Mouse (Mus musculus): ENCODE data around the gene Rac3. TPM values are rescaled to one million over a fixed set of nuclear protein-coding genes. Genes with fewer than 3 reads are reported as not detected.
A peak's percentile ranks its signal among the peaks of the same experiment; 100 is the strongest.

Rac3 gene
- total RNA-seq, 2 experiments from 2014 or later, result 83.9 to 98.6 TPM

DNA sequence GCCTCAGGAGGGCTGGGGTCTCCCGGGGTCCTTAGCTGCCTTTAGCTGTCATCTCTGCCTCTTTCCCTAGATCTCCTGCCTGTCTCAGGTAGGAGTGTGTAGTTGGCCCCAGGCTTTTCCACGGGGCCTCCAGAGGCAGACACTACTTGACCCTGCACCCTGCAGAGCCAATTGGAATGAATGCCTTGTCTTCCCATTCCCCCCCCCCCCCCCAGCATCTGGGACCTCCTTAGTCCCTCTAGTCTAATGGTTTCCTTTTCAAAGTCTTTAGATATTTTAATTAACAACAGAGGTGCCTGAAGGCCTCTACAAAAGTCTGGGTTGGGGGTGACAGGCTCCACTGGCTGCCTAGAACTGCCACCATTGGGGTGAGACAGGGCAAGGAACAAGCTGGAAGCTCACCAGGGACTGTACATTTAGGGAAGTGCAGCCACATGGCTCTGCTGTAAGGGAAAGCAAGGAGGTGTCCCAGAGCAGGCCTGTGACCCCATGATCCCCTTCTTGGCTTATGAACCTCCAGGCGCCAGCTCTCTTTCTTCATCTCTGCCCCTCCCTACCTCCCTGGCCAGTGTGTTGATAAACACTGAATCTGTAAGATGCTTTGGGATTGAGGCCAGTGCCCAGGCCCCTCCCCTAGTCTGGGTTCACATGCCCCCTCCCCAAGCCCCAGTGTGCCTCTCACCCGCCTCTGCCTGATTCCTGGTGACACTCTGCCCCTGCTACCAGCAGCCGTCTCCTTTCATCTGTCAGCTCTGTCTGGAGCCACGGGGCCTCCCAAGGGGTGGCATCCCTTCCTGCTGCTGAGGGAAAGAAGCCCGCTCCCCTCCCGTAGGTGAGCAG, 16.6 kb upstream of the Rac3 start:
- DNase-seq (ENCODE audit: low spot score in 2 of 2), result no peak

DNA sequence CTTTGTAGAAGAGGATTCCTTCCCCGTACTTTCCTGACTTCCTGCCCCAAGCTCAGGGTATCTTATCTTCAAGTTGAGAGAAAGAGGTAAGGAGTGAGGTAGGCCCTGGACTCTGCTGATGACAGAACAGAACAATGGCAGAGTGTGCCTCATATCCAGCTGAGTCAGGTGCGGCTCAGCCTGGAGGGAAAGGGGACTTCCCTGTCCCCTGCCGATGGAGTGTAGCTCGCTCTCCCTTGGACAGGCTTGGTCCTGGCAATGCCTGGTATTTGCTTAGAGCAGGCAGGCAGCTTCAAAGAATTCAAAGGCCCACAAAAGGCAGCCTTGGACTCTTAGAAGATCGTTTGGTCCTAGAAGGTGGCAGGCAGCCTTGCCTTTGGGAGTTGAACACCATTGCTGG, 15.2 kb upstream of the Rac3 start:
- DNase-seq (ENCODE audit: low spot score in 2 of 2), result no peak

DNA sequence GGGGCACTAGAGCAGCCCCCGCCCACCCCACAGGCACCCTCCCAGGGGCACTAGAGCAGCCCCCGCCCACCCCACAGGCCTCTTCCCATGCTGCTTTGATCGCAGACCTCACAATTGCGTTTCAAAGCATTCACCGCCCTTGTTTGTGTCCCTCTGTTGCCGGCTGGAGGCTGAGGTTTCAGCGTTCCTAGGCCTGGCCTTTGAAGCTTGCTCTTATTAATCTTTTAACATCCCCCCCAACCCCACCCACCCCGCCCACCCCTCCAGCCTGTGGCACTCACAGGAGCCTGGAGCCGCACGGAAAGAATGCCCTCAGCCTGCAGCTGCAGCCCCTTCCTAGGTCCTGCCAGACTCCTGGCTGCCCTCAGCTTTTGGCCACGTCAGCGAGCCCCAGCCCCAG, 14.0 kb upstream of the Rac3 start:
- no peak for DNase-seq (ENCODE audit: low spot score in 2 of 2)

DNA sequence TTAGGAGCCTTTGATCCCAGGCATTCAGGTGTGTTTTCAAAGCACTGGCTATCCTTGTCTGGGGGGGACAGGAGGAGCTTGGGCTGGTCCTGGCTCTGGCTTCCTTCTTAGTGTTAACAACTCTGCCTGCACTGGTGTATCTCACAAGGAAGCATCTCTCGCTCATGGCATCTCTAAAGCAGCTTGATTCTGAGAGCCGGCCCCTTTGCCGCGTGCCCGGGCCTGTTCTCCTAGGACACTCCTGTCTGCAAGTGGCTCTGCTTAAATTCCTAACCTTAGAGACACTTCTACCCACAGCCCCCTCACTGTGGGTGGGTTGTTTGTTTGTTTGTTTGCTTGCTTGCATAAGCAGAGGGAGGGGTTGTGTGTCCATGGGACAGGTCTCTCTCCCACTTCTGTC, 13.3 kb upstream of the Rac3 start:
- no peak for DNase-seq (ENCODE audit: low spot score in 2 of 2)

DNA sequence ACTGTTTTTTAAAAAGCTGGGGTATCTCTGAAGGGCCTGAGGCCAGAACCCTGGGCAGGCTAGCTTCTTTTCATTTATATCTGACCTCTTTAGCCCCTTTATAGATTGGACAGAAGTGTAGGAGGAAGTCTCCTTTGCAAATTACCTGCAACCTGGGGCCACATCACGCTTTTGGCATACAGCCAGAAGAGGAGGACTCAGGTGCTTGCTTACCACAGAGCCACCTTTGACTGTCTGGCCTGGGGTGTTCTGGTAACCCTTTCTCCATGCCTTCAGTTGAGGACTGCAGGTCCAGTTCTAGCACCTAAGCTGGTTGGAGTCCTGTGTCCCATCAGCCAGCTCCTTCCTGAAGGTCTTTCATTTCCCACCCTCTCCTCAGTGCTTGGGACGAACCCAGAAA, 11.7 kb upstream of the Rac3 start:
- no peak for DNase-seq (ENCODE audit: low spot score in 2 of 2)

DNA sequence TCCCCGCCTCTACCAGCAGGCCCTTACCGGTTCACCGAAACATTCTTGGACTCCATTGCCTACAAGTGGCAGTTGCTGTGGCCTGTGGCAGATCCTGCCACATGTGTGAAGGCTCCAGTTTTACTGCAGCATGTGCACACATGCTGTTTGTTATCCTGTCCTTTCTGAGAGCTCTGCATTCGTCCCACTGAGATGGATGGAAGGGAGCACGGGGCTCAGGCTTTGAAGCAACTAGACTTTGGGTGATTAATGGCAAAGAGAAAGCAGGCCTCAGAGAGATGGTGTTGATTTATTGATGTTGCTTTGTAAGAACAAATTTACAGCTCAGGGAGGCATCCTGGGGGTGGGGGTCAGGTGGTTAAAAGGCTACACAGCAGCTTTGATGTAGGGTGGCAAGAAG, 10.6 kb upstream of the Rac3 start:
- DNase-seq (ENCODE audit: low spot score in 2 of 2), result no peak

DNA sequence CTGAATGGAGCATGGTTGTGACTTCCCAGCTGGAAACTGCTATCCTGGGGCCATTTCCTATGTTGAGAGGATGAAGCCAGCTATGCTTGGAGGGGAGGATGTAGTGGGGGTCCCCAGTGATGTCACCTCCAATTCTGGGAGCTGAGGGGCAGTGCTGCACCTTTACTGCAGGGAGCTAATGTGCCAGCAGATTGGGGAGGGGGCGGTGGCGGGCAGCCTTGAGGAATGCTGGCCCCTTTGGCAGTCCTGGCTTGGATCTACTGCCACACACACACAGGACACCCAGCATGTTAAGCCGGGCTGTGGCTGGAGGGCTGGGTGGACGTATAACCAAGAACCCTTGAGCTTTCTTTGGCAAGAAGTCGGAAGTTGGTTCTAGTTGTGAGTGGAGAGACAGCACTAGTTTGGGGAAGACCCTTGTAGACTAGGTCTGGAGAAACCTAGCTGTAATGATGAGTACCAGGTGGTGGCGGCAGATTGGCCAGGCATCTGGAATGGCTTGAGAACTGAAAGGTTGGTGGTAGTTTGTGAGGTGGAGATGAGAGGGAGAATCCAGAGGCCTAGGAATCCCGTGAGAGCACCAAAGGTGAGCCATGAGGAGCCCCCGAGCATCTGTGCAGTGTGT, 9.2 kb upstream of the Rac3 start:
- DNase-seq (ENCODE audit: low spot score in 2 of 2), result no peak

DNA sequence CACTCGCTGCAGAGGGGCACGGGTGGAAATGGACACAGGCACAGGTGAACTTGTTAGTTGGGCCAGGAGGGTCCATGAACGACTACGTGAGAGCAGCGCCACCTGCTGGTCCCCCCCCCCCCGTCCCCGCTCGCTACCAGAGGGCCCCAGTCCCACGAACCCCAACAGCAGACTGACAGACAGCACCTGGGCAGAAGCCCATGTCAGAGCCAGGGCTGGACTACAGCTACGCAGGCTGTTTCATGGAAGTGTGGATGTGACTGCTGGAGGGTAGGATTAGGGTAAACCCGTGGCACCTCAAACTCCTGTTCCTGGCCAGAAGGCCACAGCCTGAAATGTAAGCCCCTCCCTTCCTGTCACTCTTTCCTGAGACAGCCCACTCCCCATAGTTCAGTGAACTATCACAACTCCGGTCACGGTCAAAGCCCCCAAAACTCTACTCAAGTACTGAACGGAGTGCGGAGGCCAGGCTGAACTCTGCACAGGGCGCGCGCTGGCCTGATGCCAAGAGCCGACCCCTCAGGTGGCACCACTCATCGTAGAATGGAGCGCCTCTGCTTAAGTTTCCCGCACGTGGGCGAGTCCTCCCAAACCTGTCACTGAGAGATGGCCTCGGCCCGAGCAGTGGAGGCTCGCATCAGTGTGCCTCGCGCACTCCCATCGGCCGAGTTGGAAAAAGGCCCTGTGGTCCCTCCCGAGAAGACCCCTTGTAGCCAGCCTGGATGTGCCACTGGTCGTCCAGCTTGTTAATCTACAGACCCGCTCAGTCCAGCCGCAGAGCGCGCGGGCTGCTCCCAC, 8.3 kb upstream of the Rac3 start:
- DNase-seq (ENCODE audit: low spot score in 2 of 2), result peak in 1 of 2 experiments; percentile 56

DNA sequence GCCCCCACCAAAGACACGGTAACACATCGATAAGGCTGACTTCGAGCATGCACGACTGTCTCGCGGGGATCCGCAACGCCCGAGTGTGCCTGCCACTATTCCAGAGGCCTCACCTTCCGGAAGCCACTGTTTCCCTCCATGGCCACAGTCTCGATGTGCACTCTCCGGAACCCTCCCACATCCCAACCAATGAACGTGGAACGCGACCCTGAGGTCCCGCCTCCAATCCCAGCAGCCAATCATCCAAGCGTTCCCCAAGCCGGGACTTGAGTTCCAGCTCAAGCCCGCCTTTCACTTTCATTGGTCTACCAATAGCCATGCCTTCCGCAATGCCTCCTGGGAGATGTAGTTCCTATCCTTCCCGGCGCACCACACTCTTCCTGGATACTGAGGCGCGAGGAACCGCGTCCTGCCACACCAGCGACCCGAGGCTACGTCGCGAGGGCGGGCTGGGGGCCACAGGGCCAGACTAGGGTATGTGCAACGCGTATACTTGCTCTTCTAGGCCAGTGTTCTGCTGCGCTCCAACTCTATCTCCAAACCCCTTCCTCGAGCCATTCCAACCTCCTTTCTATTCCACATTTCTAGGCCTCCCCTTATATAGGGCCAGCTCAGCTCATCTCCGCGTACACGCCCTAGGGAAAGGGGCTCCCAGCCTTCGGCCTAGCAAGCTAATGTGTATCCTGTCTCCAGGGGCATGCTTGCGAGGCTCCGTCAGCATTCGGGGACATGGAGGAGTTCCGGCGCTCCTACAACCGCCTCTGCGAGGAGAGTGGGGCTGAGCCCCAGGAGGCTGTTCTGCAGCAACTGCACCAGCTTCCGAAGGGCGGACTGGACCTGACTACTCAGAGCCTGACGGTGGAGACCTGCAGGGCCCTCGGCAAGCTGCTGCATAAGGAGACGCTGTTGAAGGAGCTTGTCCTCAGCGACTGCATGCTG, 7.4 kb upstream of the Rac3 start, which contains the start of the genes Cenpx and Lrrc45:
Gene Cenpx, minus strand, starts transcription at position 159 of the 939 bp plus-strand sequence.
Gene Lrrc45, plus strand, starts transcription at position 346 of the 939 bp plus-strand sequence.
- peak; percentile 95 to 99 for DNase-seq (ENCODE audit: low spot score in 2 of 2)

DNA sequence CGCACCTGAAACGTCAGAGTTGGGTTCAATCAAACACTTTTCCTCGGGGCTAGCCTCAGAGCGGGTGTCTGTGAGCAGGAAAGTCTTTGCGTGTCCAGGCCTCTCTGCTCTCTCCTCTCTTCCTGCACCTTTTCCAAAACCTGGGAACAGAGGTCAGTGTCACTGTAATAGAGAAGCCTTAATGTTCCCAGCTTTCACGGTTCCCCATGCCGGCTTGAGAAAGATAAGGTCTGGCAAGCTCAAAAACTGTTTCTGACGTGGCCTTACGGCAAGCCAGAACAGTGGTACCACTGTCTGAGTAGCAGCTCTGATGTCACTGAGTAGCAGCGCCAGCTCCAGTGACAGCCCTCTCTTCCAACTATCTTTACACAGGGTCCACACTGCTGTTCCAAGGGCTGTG, 6.7 kb upstream of the Rac3 start:
- DNase-seq (ENCODE audit: low spot score in 2 of 2), result no peak

DNA sequence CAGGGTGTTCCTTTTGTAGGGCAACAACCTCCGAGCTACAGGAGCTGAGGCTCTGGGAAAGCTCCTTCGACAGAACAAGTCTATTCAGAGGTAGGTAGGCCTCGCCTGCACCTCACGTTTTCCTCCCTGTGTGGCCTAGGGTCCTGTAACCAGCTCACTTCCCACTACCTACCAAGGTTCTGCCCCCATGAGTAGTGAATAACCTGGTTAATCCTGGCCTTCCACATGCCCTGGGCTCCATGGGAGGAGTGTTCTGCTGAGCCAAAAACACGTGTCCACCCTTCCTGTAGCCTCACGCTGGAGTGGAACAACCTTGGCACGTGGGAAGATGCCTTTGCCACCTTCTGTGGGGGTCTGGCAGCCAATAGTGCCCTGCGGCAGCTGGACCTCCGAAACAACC, 6.1 kb upstream of the Rac3 start:
- no peak for DNase-seq (ENCODE audit: low spot score in 2 of 2)

DNA sequence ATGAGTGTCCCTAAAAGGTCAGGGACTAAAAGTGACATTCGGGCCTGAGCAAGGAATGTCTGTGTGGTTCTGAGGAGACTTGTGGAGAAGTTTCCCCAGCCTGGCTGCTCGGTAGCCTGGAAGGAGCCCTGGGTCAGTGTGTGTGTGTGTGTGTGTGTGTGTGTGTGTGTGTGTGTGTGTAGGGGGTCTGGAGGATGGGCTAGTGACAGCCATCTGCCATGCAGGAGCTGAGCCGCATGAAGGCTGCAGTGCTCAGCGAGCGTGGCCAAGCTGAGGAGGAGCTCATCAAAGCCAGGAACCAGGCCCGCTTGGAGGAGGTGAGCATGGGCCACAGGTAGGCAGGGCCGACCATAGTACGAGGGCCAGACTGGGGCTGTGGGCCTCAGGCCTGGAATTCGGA, 2.0 kb upstream of the Rac3 start:
- DNase-seq (ENCODE audit: low spot score in 2 of 2), result no peak

DNA sequence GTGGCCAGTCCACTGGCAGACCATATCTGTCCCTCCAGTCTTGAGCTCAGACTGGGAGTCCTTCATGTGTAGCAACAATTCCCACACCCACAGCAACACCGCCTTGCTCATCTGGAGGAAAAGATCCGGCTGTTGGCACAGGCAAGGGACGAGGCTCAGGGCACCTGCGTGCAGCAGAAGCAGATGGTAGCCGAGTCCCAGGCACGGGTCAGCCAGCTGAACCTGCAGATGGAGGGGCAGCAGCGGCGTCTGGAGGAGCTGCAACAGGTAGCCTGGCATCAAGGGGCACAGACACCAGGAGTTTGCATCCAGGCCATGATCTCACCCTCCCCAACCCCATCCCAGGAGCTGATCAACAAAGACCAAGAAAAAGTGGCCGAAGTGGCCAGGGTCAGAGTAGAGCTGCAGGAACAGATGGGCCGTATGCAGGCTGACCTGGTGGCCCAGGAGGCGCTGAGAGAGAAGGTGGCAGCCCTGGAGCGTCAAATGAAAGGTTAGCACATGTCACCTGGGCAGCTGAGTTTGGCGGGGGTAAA, 1.4 kb upstream of the Rac3 start:
- no peak for DNase-seq (ENCODE audit: low spot score in 2 of 2)

DNA sequence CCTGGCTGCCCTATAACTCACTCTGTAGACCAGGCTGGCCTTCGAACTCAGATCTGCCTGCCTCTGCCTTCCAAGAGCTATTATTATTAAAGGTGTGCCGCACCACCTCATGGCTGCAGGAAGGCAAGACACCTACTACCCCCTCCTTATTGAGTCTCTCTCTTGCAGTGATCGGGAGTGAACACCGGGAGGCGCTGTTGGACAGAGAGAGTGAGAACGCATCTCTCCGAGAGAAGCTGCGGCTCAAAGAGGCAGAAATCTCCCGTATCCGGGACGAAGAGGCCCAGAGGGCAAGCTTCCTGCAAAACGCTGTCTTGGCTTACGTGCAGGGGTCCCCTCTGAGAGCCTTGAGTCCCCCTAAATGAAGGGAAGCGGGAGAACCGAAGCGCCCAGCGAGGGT, 820 bp upstream of the Rac3 start:
- DNase-seq (ENCODE audit: low spot score in 2 of 2), result peak; percentile 91 to 94

DNA sequence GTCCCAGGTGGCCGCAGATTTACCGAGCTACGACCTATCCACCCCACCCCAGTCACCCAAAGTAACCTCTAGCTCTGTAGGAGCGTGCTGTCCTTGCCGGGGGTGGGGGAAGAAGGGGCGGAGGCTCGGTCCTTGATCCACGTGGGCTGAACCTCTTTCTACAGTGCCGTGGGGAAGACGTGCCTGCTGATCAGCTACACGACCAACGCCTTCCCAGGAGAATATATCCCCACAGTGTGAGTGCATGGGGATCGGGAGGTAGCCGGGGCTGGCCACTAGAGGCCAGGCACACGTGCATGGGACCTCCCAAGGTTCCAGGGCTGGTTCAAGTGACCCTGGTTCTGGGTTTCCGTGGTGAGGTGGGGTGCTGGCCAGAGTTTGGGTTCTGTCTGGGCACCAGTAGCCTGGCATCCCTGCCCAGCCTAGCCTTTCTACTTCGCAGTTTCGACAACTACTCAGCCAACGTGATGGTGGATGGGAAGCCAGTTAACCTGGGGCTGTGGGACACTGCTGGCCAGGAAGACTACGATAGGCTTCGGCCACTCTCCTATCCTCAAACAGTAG, 879 bp downstream of the Rac3 start:
- DNase-seq (ENCODE audit: low spot score in 2 of 2), result no peak

DNA sequence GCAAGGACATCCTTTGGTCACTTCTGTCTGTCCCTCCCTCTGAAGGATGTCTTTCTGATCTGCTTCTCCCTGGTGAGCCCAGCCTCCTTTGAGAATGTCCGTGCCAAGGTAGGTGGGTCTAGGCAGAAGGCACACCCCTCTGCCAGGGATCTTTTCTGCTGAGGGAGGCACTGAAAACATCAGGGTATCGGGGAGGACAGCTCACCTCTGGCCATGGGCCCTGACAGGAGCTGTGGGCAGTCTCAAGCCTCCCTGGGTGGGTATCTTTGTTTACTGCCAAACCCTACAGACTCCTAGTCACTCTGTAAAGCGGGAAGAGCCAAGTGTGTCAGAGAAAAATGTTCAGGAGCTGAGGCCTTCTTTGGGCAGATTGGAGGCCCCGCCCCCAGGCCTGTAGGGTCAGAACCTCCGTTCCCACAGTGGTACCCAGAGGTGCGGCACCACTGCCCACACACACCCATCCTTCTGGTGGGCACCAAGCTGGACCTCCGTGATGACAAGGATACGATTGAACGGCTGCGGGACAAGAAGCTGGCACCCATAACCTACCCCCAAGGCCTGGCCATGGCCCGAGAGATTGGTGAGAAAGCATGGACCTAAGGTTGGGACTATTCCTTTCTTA, 1.6 kb downstream of the Rac3 start:
- no peak for DNase-seq (ENCODE audit: low spot score in 2 of 2)

DNA sequence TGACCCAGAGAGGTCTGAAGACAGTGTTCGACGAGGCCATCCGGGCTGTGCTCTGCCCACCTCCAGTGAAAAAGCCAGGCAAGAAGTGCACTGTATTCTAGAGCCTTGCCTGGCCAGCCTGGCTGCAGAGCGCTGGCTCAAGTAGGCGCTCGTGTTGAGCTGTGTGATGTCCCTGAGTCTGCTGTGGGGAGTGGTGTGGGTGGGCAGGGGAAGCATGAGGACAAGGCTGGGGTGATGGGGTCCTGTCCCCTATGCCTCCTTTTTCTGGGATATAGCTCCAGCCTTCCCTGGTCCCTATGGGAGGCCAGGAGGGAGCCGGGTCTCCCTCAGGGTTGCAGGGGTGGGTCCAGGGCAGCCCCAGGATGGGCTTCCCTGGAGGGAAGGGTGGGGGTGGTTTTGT, 2.2 kb downstream of the Rac3 start:
- no peak for DNase-seq (ENCODE audit: low spot score in 2 of 2)

DNA sequence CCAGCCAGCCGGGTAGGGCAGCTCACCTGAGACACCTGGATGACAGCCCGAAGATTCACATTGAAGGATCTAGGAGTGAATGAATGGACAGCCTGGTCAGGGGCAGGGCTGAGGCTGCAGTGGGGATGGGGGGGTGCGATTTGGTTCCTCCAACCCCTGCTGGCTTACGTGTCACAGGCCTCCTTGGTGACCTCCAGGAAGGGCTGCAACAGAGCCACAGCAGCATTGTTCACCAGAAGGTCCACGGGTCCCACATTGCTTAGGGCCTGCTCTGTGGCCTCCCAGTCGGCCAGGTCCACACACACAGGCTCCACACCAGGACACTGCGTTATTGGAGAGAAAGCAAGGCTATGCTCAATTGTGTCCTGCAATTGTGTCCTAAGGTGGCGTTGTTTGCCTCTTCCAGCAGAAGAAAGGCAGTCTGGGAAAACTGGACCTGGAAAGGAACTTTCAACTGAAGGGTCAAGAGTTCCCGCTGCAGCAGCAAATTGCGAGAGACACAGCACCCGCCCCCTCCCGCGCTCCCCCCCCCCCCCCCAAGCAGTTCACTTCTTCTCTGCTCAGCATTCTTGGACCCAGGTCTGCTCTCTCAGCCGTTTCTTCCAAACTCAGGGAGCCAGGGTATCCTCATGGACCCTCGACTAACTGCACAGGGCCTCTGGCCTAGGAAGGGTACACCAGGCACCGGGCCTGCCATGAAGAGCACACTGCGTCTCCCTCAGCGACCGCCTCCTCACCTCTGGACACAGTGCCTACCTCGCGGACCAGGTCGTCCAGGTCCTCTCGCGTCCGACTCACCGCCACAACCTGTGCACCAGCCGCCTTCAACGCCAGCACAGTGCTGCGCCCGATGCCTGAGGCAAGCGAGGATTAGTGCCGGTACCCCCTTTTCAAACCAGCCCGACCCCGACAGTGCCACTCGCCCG, 5.2 kb downstream of the Rac3 start:
- DNase-seq (ENCODE audit: low spot score in 2 of 2), result no peak

DNA sequence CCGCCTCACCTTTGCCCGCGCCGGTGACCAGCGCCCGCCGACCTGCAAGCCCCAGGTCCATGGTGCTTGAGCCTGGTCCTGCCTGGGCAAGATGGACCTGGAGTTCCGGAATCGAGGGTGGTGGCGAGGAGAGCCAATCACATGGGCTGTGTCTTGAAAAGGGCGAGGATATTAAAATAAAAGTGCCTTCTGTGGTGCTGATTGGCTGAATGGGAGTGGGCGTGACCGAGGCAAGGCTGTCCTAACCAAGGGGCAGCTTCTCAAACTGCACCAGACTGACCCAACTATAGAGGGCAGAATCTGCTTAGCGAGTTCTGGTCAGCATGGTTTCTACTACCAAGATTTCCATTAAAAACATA, 5.9 kb downstream of the Rac3 start, which contains the start of gene Dcxr:
Gene Dcxr, minus strand, starts transcription at position 113 of the 359 bp plus-strand sequence.
- DNase-seq (ENCODE audit: low spot score in 2 of 2), result peak; percentile 68 to 86

Measured in layer of hippocampus, postnatal 14 days (tissue).